Mouse (Mus musculus): ENCODE data around the gene Gadd45a. TPM values are rescaled to one million over a fixed set of nuclear protein-coding genes. Genes with fewer than 3 reads are reported as not detected.
"Not testable (repeated sequence)": the region's sequence is repeated elsewhere in the genome, so short reads cannot be mapped to it uniquely, and the experiment has no call there.

Gene Gadd45a
- polyA plus RNA-seq, 1 experiment from 2014 or later = 21.0 TPM

GRCm38 (mm10) chr6:67029312-67029950 is 7.8 kb downstream of the Gadd45a start:
- no peak overlapping the region for H3K27ac ChIP-seq
- peaks cover 3% of the 10 kb centered on the region; the same call in 1 of the 2 replicates for H3K27me3 ChIP-seq
- no peak overlapping the region for H3K9ac ChIP-seq
- H3K4me1 ChIP-seq (replicated peaks) = peaks cover 8% of the 10 kb centered on the region
- H3K4me3 ChIP-seq = no peak overlapping the region
- H3K36me3 ChIP-seq = no peaks in the 10 kb centered on the region
- 30% methylated on average over 5 of the region's 5 CpGs for WGBS
- H3K9me3 ChIP-seq = no peaks in the 10 kb centered on the region
- H3K4me2 ChIP-seq = no peak overlapping the region
- ATAC-seq (ENCODE audit: low FRiP score) = no peak; the same call in 1 of the 2 replicates

GRCm38 (mm10) chr6:67027438-67028142 is 9.7 kb downstream of the Gadd45a start:
- no peak for ATAC-seq (ENCODE audit: low FRiP score)
- H3K9me3 ChIP-seq = no peaks in the 10 kb centered on the region
- H3K9ac ChIP-seq = no peak overlapping the region
- H3K4me1 ChIP-seq (replicated peaks) = peaks cover 5% of the 10 kb centered on the region
- no peak overlapping the region for H3K4me3 ChIP-seq
- H3K27ac ChIP-seq = no peak overlapping the region
- H3K36me3 ChIP-seq = no peaks in the 10 kb centered on the region
- no peak overlapping the region for H3K4me2 ChIP-seq
- WGBS = 83% methylated on average over 9 of the region's 9 CpGs
- H3K27me3 ChIP-seq = peaks cover 3% of the 10 kb centered on the region; the same call in 1 of the 2 replicates

GRCm38 (mm10) chr6:67026661-67027060 is 10.6 kb downstream of the Gadd45a start:
- Histone ChIP-seq H3K36me3 (no peaks in the 10 kb centered on the region), H3K27ac (no peak overlapping the region), H3K4me2 (no peak overlapping the region), H3K4me1 (replicated peaks) (peaks cover 5% of the 10 kb centered on the region), H3K27me3 (peaks cover 3% of the 10 kb centered on the region; the same call in 1 of the 2 replicates), H3K4me3 (no peak overlapping the region), H3K9ac (no peak overlapping the region), H3K9me3 (no peaks in the 10 kb centered on the region)
- 79% methylated on average over 3 of the region's 3 CpGs for WGBS
- no peak for ATAC-seq (ENCODE audit: low FRiP score)

GRCm38 (mm10) chr6:67023729-67024128 is 13.5 kb downstream of the Gadd45a start:
- H3K4me2 ChIP-seq = no peak overlapping the region
- WGBS = 77% methylated on average over 4 of the region's 4 CpGs
- ATAC-seq (ENCODE audit: low FRiP score) = no peak

GRCm38 (mm10) chr6:67021308-67021707 is 15.9 kb downstream of the Gadd45a start:
- no peaks in the 10 kb centered on the region for H3K27me3 ChIP-seq
- H3K9ac ChIP-seq = no peak overlapping the region
- H3K27ac ChIP-seq = no peak overlapping the region
- WGBS = 90% methylated on average over 5 of the region's 5 CpGs
- no peak for ATAC-seq (ENCODE audit: low FRiP score)
- no peaks in the 10 kb centered on the region for H3K4me1 ChIP-seq (replicated peaks)
- H3K4me2 ChIP-seq = no peak overlapping the region
- H3K9me3 ChIP-seq = no peaks in the 10 kb centered on the region
- no peak overlapping the region for H3K4me3 ChIP-seq
- H3K36me3 ChIP-seq = no peaks in the 10 kb centered on the region

More at GRCm38 (mm10) chr6:67023729-67024128, 13.5 kb downstream of the Gadd45a start:
- Histone ChIP-seq H3K9ac (no peak overlapping the region), H3K27ac (no peak overlapping the region), H3K36me3 (no peaks in the 10 kb centered on the region), H3K4me3 (no peak overlapping the region), H3K27me3 (no peaks in the 10 kb centered on the region), H3K4me1 (replicated peaks) (no peaks in the 10 kb centered on the region), H3K9me3 (no peaks in the 10 kb centered on the region)

- H3K27ac ChIP-seq; H3K4me1 ChIP-seq (replicated peaks); H3K4me2 ChIP-seq; H3K9ac ChIP-seq; H3K4me3 ChIP-seq; H3K27me3 ChIP-seq; H3K9me3 ChIP-seq; H3K36me3 ChIP-seq; ATAC-seq (ENCODE audit: low FRiP score): not testable (repeated sequence)
- 86% methylated on average over 7 of the region's 7 CpGs for WGBS
These were observed 18.3 kb downstream of the Gadd45a start for GRCm38 (mm10) chr6:67019001-67019400.

GRCm38 (mm10) chr6:67018365-67018764 is 18.9 kb downstream of the Gadd45a start:
- Histone ChIP-seq H3K4me3 (no peak overlapping the region), H3K27ac (no peak overlapping the region), H3K9ac (no peak overlapping the region), H3K36me3 (no peaks in the 10 kb centered on the region), H3K4me2 (no peak overlapping the region), H3K4me1 (replicated peaks) (no peaks in the 10 kb centered on the region), H3K27me3 (no peaks in the 10 kb centered on the region), H3K9me3 (no peaks in the 10 kb centered on the region)
- 72% methylated on average over 4 of the region's 4 CpGs for WGBS
- no peak for ATAC-seq (ENCODE audit: low FRiP score)

- no peak for ATAC-seq (ENCODE audit: low FRiP score)
- no peaks in the 10 kb centered on the region for H3K36me3 ChIP-seq
- WGBS = 69% methylated on average over 7 of the region's 7 CpGs
- no peak overlapping the region for H3K9ac ChIP-seq
- no peak overlapping the region for H3K4me2 ChIP-seq
- no peaks in the 10 kb centered on the region for H3K9me3 ChIP-seq
- H3K27ac ChIP-seq = no peak overlapping the region
- H3K4me1 ChIP-seq (replicated peaks) = no peaks in the 10 kb centered on the region
- H3K4me3 ChIP-seq = no peak overlapping the region
- H3K27me3 ChIP-seq = no peaks in the 10 kb centered on the region
These were observed 20.6 kb downstream of the Gadd45a start for GRCm38 (mm10) chr6:67016520-67017111.

- Histone ChIP-seq H3K9ac (no peak overlapping the region), H3K36me3 (no peaks in the 10 kb centered on the region), H3K4me2 (no peak overlapping the region), H3K4me1 (replicated peaks) (no peaks in the 10 kb centered on the region), H3K27me3 (no peaks in the 10 kb centered on the region), H3K4me3 (no peak overlapping the region), H3K27ac (no peak overlapping the region), H3K9me3 (no peaks in the 10 kb centered on the region)
- ATAC-seq (ENCODE audit: low FRiP score) = no peak
- WGBS = 84% methylated on average over 8 of the region's 8 CpGs
These were observed 21.3 kb downstream of the Gadd45a start for GRCm38 (mm10) chr6:67015739-67016519.

- ATAC-seq (ENCODE audit: low FRiP score) = no peak
- 100% methylated on average over 1 of the region's 1 CpGs for WGBS
- Histone ChIP-seq H3K27ac (no peak overlapping the region), H3K4me1 (replicated peaks) (peaks cover 6% of the 10 kb centered on the region; the same call in 1 of the 2 replicates), H3K9me3 (no peaks in the 10 kb centered on the region), H3K27me3 (no peaks in the 10 kb centered on the region), H3K36me3 (no peaks in the 10 kb centered on the region), H3K4me3 (no peak overlapping the region), H3K9ac (no peak overlapping the region), H3K4me2 (no peak overlapping the region)
These were observed 22.6 kb downstream of the Gadd45a start for GRCm38 (mm10) chr6:67014679-67015075.

- 93% methylated on average over 9 of the region's 9 CpGs for WGBS
- Histone ChIP-seq H3K9ac (no peak overlapping the region), H3K27ac (no peak overlapping the region), H3K27me3 (no peaks in the 10 kb centered on the region), H3K9me3 (no peaks in the 10 kb centered on the region), H3K4me3 (no peak overlapping the region), H3K36me3 (no peaks in the 10 kb centered on the region), H3K4me1 (replicated peaks) (peaks cover 6% of the 10 kb centered on the region; the same call in 1 of the 2 replicates), H3K4me2 (no peak overlapping the region)
- ATAC-seq (ENCODE audit: low FRiP score) = no peak
These were observed 23.1 kb downstream of the Gadd45a start for GRCm38 (mm10) chr6:67013949-67014678.

Data from hindbrain, embryonic 13.5 days (tissue).